Mouse (Mus musculus): ENCODE results near the gene Syt1.

The Syt1 gene

GRCm38 (mm10) chr10:108569568-108570139 lies 441.1 kb downstream of the Syt1 start:
- no peak for DNase-seq

DNA sequence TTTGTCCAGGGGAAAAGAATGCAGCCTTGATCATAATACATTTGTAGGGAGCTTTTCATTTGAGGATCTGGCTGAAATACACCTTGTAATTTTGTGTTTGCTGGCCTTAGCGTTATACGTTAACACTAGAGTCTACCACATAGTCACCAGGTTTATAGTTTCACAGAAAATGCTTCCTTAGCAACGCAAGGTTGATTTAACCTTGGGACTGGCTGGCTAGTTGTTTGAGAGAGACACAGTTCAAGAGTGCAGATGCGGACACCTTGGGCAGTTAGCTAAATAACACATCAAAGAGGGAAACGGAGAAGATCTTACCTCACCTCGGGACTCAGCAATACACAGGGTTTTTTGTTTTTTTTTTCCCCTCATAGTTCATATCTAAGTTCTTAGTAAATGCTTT lies 441.9 kb downstream of the Syt1 start:
- no peak for DNase-seq

- DNase-seq, result peak; percentile 18
Measured at GRCm38 (mm10) chr10:108568136-108568535, 442.6 kb downstream of the Syt1 start.

DNA sequence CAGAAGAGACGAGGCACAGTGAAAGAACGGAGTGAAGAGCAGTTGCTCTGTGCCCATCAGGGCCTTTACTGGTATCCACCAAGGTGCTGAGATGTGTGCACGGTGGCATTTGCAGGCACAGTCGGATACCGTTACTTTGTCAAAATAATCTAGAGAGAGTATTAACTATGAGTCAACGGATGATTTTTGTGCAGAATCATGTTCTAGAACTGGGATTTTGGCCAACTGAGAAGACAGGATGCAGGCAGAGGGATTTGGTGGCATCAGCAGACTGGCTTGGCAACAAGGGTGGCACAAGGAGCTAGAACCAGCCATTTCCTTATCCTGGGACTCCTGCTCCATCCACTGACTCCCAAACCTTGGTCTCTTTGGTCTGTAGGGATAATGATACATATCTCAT lies 443.3 kb downstream of the Syt1 start:
- DNase-seq, result no peak

- no peak for DNase-seq
Measured at GRCm38 (mm10) chr10:108559607-108559908, 451.2 kb downstream of the Syt1 start.

GRCm38 (mm10) chr10:108558812-108559606 lies 451.8 kb downstream of the Syt1 start:
- no peak for DNase-seq

DNA sequence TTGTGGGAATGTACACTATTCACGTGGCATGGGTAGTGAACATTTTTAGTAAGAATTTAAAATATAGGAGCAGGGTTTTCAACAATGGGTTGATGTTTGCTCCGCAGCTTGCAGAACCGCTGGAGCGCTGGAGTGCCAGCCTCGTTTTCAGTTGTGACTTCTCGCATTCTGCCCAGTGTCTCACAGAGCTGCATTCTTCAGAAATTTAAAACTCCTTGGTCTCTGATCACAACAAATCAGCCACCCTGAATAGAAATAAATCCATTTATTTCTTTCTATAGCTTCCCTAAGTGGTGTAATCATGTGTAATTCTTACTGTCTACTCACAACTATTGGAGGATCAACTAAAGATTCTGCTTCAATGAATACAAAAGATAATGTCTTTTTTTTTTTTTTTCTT lies 458.2 kb downstream of the Syt1 start:
- DNase-seq, result no peak

DNA sequence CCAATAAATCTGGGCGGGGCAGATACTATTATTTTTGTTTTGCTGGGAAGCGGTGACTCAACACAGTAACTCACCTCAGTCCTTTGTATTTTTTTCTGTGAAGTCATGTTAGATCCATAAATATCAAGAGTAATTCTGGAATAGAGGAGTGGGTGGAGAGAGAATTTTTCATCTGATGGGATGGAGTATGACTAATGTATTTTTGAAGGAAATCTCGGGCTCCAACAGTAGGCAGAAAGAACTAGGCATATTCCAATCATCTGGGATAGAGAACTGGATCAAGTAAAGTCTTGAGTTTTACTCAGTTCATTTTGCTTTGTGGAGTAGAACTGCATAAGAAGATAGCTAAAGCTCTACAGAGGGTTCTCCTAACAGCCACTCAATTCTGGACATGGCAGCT lies 465.1 kb downstream of the Syt1 start:
- DNase-seq, result no peak

DNA sequence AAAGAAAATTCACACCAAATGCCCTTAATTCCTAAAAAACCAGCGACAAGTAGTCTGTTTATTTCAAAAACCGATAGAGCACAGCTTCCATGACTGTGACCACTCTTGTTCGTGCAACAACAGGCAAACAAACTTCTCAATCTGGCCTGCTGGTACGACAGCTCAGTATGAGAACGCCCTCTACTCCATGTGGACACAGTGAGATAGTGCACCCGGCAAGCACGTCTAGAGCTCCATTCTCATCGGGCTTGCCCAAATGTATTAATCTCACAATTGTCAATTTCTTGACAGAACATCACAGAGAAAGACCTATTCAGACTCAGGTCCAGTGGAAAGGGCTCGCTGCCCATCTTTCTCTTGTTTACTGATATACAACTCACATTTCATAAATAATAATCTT lies 469.2 kb downstream of the Syt1 start:
- DNase-seq, result no peak

DNA sequence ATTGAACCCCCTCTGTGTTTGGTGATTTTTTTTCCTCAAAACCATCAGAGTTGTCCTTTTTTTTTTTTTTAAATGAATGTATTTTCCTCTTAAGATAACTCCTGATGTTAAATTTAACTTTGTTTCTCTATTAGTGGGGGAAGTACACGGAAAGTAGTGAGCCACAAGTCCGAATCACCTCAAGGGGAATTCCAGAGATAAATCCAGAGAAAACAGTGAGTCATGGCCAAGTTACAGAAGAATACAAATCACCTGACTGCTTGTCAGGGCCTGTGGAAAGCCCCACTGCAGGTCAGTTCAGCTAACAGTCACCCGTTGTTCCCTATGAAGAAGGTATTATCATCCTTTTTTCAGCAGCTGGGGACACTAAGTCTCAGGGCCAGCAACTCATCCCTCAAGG lies 472.2 kb downstream of the Syt1 start:
- DNase-seq, result no peak

DNA sequence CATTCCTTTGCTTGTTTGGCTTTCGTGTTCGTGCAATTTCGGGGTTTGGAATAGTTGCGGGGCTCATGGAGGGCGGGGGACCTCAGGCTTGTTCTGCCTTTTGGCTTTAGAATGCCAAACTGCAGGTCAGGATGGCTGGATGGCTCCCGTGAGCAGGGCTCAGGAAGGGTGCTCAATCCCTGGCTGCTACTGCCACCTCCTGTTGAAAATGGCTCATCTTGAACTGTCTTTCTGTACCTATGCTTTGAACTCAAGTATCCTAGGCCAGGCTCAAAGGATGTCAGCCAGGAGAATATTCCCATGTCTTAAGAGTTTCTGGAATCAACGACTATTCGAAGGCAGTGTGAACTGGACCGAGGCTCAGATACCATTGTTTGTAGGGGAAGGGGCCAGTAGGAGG lies 473.1 kb downstream of the Syt1 start:
- DNase-seq, result peak; percentile 29

DNA sequence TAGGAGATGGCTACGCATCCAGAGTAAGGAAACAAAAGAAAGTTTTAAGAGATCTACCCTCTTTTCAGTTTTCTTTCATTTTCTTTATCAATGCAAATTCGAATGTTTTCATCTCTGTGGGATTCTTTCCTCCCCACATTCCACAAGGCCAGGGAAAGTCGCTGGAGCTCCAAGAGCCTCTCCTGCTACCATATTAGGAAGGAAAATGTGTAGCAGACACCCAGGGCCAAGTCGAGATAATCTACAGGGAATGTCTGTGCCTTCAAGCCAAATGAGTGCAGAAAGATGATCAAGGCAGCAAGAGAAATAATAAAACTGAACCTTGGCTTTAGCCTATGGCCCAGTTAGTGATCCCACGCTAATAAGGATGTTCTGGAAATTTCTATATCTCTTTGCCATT lies 474.9 kb downstream of the Syt1 start:
- DNase-seq, result no peak

- no peak for DNase-seq
Measured at GRCm38 (mm10) chr10:108534112-108534511, 476.7 kb downstream of the Syt1 start.

DNA sequence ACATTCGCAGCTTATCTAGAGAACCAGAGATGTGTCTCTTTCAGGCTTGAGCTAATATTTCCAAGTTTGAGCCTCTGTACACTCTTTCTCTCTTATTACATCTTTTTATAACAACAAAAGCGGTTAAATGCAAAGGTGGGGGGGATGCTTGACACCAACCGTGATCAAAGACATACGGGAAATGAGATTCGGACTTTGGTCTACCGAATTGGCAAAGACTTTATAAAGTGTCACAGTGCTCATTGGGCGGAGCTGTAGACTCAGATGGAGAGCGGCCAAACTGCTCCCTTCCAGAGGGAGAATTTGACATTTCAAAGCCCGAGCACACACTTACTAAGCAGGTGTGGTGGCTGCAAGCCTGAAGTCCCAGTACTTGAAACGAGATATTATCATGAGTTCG lies 477.9 kb downstream of the Syt1 start:
- DNase-seq, result no peak

DNA sequence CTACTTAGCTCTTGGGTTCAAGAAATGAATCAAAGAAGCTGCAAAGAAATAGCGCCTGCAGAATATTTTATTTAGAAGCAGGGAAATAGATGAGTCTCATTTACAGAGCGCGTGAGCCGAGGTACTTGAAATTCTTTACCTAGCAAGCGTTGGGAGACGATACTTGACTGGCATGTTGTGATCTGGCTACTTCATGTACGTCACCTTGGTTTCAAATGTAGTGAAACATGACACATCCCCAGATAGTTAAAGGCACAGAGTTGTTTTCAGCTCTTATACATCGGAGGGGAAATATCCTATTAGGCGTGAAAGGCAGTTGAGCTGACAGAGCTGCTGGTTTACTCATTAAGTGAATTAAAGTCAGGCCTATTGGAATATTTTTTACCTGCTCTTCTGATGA lies 478.5 kb downstream of the Syt1 start:
- DNase-seq, result no peak

DNA sequence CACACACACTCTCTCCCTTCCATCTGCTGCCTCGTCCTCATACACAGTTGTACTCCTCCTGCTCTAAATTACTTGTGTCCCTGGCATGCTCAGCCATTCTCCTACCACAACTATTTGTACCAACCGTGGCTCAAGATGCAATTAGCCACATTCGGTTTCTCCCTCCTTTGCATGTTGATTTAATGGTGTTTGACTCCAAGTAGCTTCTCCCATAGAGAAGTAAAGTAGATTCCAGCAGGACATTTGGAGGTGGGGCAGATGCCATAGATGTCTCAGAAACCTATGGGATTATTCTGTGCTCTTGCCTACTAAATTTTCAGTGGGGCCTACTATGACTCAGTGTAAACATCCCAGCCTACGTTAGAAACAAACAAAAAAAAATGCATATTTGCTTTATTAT lies 479.1 kb downstream of the Syt1 start:
- DNase-seq, result no peak

DNA sequence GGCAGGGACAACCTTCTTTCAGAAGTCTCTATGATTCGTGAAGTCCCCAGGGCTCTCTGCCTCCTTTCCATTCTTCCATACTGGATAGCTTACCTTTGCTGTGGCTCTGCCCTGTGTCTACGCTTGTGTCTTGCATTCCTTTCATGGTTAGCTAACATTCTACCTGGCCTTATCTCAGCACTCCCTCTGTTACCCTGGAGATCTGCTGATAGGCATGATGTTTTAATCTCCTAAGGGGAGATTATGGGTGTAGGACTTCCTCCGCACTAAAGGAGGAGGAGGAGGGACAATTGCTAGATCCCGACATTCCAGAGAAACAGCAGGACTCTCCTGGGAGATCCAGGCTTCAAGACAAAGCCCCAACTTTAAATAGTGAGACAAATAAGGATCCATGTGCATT lies 479.7 kb downstream of the Syt1 start:
- no peak for DNase-seq

DNA sequence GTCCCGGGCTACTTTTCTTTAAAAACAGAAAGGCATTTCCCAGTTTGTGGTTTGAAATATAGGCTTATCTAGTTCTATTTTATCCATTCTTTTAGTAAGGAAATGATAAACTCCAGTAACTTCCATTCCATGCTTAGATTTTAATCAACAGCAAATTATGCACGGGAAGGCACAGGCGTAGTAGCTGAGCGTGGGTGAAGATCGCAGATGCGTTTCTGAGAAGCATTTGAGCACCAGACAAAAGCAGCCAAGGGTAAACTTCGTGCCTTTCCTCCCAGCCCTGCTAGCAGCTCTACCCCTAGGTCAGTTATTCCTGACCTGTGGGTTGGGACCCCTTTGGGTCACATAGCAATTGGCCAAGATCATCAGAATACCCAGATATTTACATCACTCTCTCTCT lies 482.4 kb downstream of the Syt1 start:
- DNase-seq, result no peak

DNA sequence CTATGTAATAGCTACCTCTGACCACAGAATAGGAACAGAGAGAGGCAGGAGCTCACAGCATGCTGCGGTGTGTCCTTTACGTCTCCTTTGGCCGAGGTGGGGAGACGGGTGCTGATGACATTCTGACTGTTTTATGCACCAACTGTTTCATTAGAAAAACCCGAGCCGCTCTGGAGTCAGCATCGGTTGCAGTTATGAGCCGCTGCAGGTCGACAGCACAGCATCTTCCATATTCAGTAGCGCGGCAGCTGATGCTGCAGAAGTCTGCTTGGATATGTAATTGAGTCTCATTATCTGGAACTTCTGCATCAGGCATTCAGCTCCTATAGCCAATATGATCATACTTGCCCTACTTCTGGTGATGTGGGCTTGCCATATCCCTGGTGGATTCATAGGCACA lies 485.3 kb downstream of the Syt1 start:
- no peak for DNase-seq

- DNase-seq, result no peak
Measured at GRCm38 (mm10) chr10:108524306-108525029, 486.3 kb downstream of the Syt1 start.

- no peak for DNase-seq
Measured at GRCm38 (mm10) chr10:108519156-108519555, 491.6 kb downstream of the Syt1 start.

DNA sequence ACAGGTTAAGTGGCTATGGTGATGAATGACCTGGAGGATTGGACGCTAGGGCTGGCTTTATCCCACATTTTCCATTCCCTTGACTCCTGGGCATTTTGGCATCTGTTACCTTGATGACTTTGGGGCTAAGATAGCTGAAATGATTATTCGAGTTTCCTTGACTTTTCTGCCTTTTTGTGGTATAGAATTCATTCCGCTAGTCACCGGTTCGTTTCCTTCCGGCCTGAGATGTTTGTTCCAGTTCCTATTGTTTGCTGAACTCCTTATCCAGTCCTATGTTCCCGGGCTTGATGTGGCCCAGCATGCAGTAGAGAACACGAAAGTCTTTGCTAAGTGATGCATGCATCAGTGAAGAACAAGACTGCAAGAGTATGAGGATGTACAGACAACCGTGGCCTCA lies 493.7 kb downstream of the Syt1 start:
- no peak for DNase-seq

DNA sequence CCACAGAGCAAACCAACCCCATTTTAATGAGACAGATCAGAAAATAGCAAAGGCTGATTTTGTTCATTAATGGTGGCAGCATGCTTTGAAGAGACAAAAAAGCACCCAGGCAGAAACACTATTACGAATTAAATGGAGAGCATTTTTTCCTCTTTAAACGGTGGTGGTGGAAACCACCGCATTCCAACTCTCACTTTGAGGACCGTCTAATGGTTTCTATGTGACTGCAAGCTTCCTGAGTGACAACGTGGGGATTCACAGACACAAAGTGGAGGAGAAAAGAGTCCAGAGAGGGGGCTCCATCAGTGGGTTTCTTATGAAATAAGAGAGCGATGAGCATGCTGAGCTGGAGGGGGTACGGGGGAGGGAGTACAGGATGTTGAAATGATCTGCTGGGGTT lies 496.1 kb downstream of the Syt1 start:
- no peak for DNase-seq

GRCm38 (mm10) chr10:108509579-108509978 lies 501.2 kb downstream of the Syt1 start:
- no peak for DNase-seq
